Mouse (Mus musculus) embryonic fibroblast, embryonic 13.5 days (primary cell): ENCODE measurements at regions not wholly inside any gene's neighbourhood (a gene's known extent, or its start where the extent isn't known, plus 50 kb on each side); places are given as distances from the start of the nearest gene placed in this dataset.

Experiments used
- CTCF ChIP-seq: IDR thresholded peaks from 2 replicates; pipeline ENCODE4 v1.5.1; 2011; ENCODE audit warnings: mild to moderate bottlenecking, control low read depth, low read length, moderate library complexity, borderline replicate concordance; ENCODE audit not compliant: insufficient read depth
- POLR2A ChIP-seq: IDR thresholded peaks from 2 replicates; pipeline ENCODE4 v1.6.1; 2011; ENCODE audit warnings: low read depth, mild to moderate bottlenecking, control low read depth, low read length, moderate library complexity

GRCm38 (mm10) chr5:80819208-80819607 is 200.7 kb upstream of the Adgrl3 start:
- TF ChIP-seq CTCF (no peak), POLR2A (no peak)
